In the genomic region with DNA sequence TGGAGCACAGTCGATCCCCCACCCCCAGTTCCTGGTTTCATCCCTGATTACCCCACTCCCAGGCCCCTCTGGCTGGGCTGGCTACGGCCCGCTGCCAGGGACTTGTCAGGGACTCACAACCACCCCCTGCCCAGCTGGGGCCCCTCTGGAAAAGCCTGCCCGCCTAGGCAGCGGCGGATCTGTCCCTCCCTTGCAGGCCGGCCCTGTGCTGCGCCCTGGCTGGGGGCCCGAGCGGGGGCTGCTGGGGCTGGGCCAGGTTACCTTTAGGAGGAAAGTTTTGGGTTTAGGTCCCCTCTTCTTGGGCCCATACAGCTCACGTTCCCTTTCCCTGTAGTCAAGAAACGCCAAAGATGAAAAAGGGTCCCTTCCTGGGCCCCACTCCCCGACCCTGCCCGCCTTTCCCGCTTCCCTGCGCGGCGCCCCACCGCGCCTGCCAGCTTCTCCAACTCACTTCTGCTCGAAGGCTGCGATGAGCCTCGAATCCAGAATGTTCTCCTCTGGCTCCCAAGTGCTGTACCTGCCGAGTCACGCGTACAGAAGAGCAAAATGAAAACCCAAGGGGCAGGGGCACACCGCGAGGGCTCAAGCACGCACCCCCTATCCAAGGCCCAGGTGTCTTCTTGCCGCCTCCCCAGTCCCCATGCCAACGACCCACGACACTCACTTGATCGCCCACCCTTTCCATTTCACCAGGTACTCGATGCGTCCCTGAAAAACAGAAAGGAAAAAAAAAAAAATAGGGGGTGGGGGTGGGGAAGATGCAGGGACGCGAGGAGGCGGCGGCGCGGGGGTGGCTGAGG, we compare ENCODE assay signal across 1 mouse cellular context.
TF ChIP-seq lines count a peak whose summit lies in the region.

No protein-coding gene starts in this region.

TF ChIP-seq in CH12.LX, 34 proteins besides CTCF, POLR2A, EP300 and RAD21 (continued from another document):
- peak; percentile 22; the same call in 1 of the 2 replicates for TF ChIP-seq MAZ (IDR thresholded peaks at IDR 0.05; ENCODE audit: low read depth, low read length)
- TF ChIP-seq GABPA (IDR thresholded peaks at IDR 0.05; ENCODE audit: insufficient replicate concordance, low read depth, low read length) = no peak
- no peak for TF ChIP-seq ZKSCAN1 (IDR thresholded peaks at IDR 0.05; ENCODE audit: borderline replicate concordance, low read depth, low read length)
- 0 out of 2 replicates have a peak, but pooled peaks have one; percentile 21 for TF ChIP-seq CHD2 (IDR thresholded peaks at IDR 0.05; ENCODE audit: low read length)
